Mouse (Mus musculus): Measurements from ENCODE around the gene Sdk1.

DNA sequence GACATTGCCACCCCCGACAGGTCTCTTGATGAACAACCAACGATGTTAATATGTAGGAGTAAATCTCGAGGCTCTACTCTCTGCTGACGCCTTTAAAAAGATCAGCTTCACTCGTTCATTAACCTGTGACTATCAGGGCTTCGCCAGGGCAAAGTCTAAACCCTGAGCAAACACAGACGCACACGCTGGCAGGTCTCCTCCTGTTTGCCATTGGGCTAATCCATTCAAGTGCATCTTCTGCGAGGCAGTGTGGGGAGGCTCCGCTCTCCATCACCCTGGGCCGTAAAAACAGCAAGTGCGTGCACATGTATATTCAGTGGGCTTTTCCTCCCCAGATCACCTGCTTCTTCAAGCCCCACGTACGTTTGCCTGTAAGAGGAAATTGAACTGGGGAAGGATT lies 940.6 kb downstream of the Sdk1 start:
- TF ChIP-seq CTCF (IDR thresholded peaks at IDR 0.05; ENCODE audit: low read depth, low read length), result no peak
- no peak for TF ChIP-seq POLR2A (IDR thresholded peaks at IDR 0.05; ENCODE audit: borderline replicate concordance, low read depth, low read length)

Data from bone marrow macrophage, adult 2 months (primary cell).